Mouse (Mus musculus) liver, embryonic 14.5 days (tissue): ENCODE data around the gene Ap1g1.

Source experiments
- CTCF ChIP-seq: IDR thresholded peaks from 2 replicates; pipeline ENCODE4 v1.5.1; 2016; ENCODE audit warnings: antibody characterized with exemption, low read depth, control low read depth
- EP300 ChIP-seq: IDR thresholded peaks from 2 replicates; pipeline ENCODE4 v1.6.1; 2016; ENCODE audit warnings: antibody characterized with exemption, low read depth

DNA sequence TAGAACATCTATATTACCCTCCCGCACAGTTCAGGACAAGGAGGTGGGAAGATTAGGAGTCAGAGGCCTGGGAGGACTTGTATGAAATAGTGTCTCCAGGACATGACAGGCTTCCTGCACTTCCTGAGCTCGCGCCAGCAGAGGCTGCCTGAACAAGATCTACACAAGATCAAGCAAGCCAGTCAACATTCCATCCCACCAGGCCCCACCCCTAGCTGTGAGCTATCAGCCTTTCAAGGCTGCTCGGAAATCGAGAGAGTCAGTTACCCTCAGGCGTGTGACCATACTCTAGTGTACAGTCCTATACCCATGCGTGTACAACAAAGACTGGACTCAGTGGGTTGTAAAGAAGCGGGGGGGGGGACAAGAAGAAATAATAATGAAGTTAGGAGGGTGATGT lies 23.7 kb upstream of the Ap1g1 start:
- no peak for TF ChIP-seq CTCF
- no peak for TF ChIP-seq EP300
